Mouse (Mus musculus): Measurements from ENCODE around the gene Ccdc12. TPM values are rescaled to one million over a fixed set of nuclear protein-coding genes. Genes with fewer than 3 reads are reported as not detected.

The Ccdc12 gene
- total and polyA plus RNA-seq, 2 experiments from 2014 or later, result 25.0 to 102 TPM

GRCm38 (mm10) chr9:110683574-110684099 lies 27.3 kb downstream of the Ccdc12 start:
- no peaks in the 10 kb centered on the region for H3K36me3 ChIP-seq (ENCODE audit: insufficient read depth, low read length)
- H3K4me1 ChIP-seq (ENCODE audit: insufficient read depth, low read length), result peaks cover 15% of the 10 kb centered on the region; the same call in 1 of the 2 replicates
- H3K9ac ChIP-seq (replicated peaks; ENCODE audit: low read length, poor library complexity, severe bottlenecking), result 0 out of 2 replicates have a peak overlapping the region, but pooled peaks have one; percentile 19
- ATAC-seq (ENCODE audit: low FRiP score) (no peak), DNase-seq (ENCODE audit: low spot score) (no peak)
- no peak overlapping the region for H3K4me3 ChIP-seq (ENCODE audit: low read depth, low read length)
- H3K27me3 ChIP-seq (ENCODE audit: insufficient read depth, low read length), result no peaks in the 10 kb centered on the region
- 47% methylated on average over 4 of the region's 4 CpGs for WGBS
- no peak overlapping the region for H3K27ac ChIP-seq (ENCODE audit: low read depth, low read length)
- no peak for TF ChIP-seq CTCF (IDR thresholded peaks at IDR 0.05)
- no peaks in the 10 kb centered on the region for H3K9me3 ChIP-seq (ENCODE audit: low read length)
- H3K4me2 ChIP-seq (ENCODE audit: low read depth, low read length, poor library complexity, severe bottlenecking), result no peak overlapping the region

- Histone ChIP-seq H3K4me2 (ENCODE audit: low read depth, low read length, poor library complexity, severe bottlenecking) (no peak overlapping the region), H3K27me3 (ENCODE audit: insufficient read depth, low read length) (no peaks in the 10 kb centered on the region), H3K36me3 (ENCODE audit: insufficient read depth, low read length) (no peaks in the 10 kb centered on the region), H3K4me3 (ENCODE audit: low read depth, low read length) (no peak overlapping the region), H3K9ac (replicated peaks; ENCODE audit: low read length, poor library complexity, severe bottlenecking) (peak overlapping the region; percentile 19; the same call in 1 of the 2 replicates), H3K4me1 (ENCODE audit: insufficient read depth, low read length) (peaks cover 15% of the 10 kb centered on the region; the same call in 1 of the 2 replicates), H3K27ac (ENCODE audit: low read depth, low read length) (peak overlapping the region; percentile 55; the same call in 1 of the 2 replicates), H3K9me3 (ENCODE audit: low read length) (no peaks in the 10 kb centered on the region)
- TF ChIP-seq CTCF (IDR thresholded peaks at IDR 0.05), result no peak
- ATAC-seq (ENCODE audit: low FRiP score) (no peak), DNase-seq (ENCODE audit: low spot score) (peak; percentile 81)
- WGBS, result 49% methylated on average over 6 of the region's 6 CpGs
Observed at GRCm38 (mm10) chr9:110684100-110684831, 28.0 kb downstream of the Ccdc12 start.

GRCm38 (mm10) chr9:110685187-110685586 lies 28.9 kb downstream of the Ccdc12 start:
- no peak overlapping the region for H3K27ac ChIP-seq (ENCODE audit: low read depth, low read length)
- ATAC-seq (ENCODE audit: low FRiP score) (no peak), DNase-seq (ENCODE audit: low spot score) (no peak)
- no peaks in the 10 kb centered on the region for H3K27me3 ChIP-seq (ENCODE audit: insufficient read depth, low read length)
- no peak for TF ChIP-seq CTCF (IDR thresholded peaks at IDR 0.05)
- peaks cover 15% of the 10 kb centered on the region; the same call in 1 of the 2 replicates for H3K4me1 ChIP-seq (ENCODE audit: insufficient read depth, low read length)
- 77% methylated on average over 8 of the region's 8 CpGs for WGBS
- H3K4me2 ChIP-seq (ENCODE audit: low read depth, low read length, poor library complexity, severe bottlenecking), result no peak overlapping the region
- no peak overlapping the region for H3K9ac ChIP-seq (replicated peaks; ENCODE audit: low read length, poor library complexity, severe bottlenecking)
- no peaks in the 10 kb centered on the region for H3K36me3 ChIP-seq (ENCODE audit: insufficient read depth, low read length)
- H3K9me3 ChIP-seq (ENCODE audit: low read length), result no peaks in the 10 kb centered on the region
- H3K4me3 ChIP-seq (ENCODE audit: low read depth, low read length), result no peak overlapping the region

GRCm38 (mm10) chr9:110685591-110685990 lies 29.3 kb downstream of the Ccdc12 start:
- Histone ChIP-seq H3K27ac (ENCODE audit: low read depth, low read length) (no peak overlapping the region), H3K36me3 (ENCODE audit: insufficient read depth, low read length) (no peaks in the 10 kb centered on the region), H3K9me3 (ENCODE audit: low read length) (no peaks in the 10 kb centered on the region), H3K4me2 (ENCODE audit: low read depth, low read length, poor library complexity, severe bottlenecking) (no peak overlapping the region), H3K27me3 (ENCODE audit: insufficient read depth, low read length) (no peaks in the 10 kb centered on the region), H3K9ac (replicated peaks; ENCODE audit: low read length, poor library complexity, severe bottlenecking) (no peak overlapping the region), H3K4me3 (ENCODE audit: low read depth, low read length) (no peak overlapping the region), H3K4me1 (ENCODE audit: insufficient read depth, low read length) (peaks cover 15% of the 10 kb centered on the region; the same call in 1 of the 2 replicates)
- ATAC-seq (ENCODE audit: low FRiP score), result no peak
- no peak for TF ChIP-seq CTCF (IDR thresholded peaks at IDR 0.05)
- 84% methylated on average over 5 of the region's 5 CpGs for WGBS
- DNase-seq (ENCODE audit: low spot score), result no peak

GRCm38 (mm10) chr9:110686472-110686871 lies 30.2 kb downstream of the Ccdc12 start:
- no peaks in the 10 kb centered on the region for H3K27me3 ChIP-seq (ENCODE audit: insufficient read depth, low read length)
- no peak for ATAC-seq (ENCODE audit: low FRiP score)
- no peaks in the 10 kb centered on the region for H3K9me3 ChIP-seq (ENCODE audit: low read length)
- no peak overlapping the region for H3K9ac ChIP-seq (replicated peaks; ENCODE audit: low read length, poor library complexity, severe bottlenecking)
- TF ChIP-seq CTCF (IDR thresholded peaks at IDR 0.05), result no peak
- H3K4me2 ChIP-seq (ENCODE audit: low read depth, low read length, poor library complexity, severe bottlenecking), result no peak overlapping the region
- H3K27ac ChIP-seq (ENCODE audit: low read depth, low read length), result no peak overlapping the region
- H3K4me1 ChIP-seq (ENCODE audit: insufficient read depth, low read length), result peaks cover 15% of the 10 kb centered on the region; the same call in 1 of the 2 replicates
- H3K36me3 ChIP-seq (ENCODE audit: insufficient read depth, low read length), result no peaks in the 10 kb centered on the region
- no peak overlapping the region for H3K4me3 ChIP-seq (ENCODE audit: low read depth, low read length)
- no peak for DNase-seq (ENCODE audit: low spot score)
- 48% methylated on average over 3 of the region's 3 CpGs for WGBS

GRCm38 (mm10) chr9:110687061-110687460 lies 30.8 kb downstream of the Ccdc12 start:
- WGBS, result 54% methylated on average over 5 of the region's 5 CpGs
- H3K4me1 ChIP-seq (ENCODE audit: insufficient read depth, low read length), result peaks cover 14% of the 10 kb centered on the region; the same call in 1 of the 2 replicates
- no peak overlapping the region for H3K4me2 ChIP-seq (ENCODE audit: low read depth, low read length, poor library complexity, severe bottlenecking)
- TF ChIP-seq CTCF (IDR thresholded peaks at IDR 0.05), result peak; percentile 29
- no peak overlapping the region for H3K9ac ChIP-seq (replicated peaks; ENCODE audit: low read length, poor library complexity, severe bottlenecking)
- no peaks in the 10 kb centered on the region for H3K9me3 ChIP-seq (ENCODE audit: low read length)
- H3K27me3 ChIP-seq (ENCODE audit: insufficient read depth, low read length), result no peaks in the 10 kb centered on the region
- H3K36me3 ChIP-seq (ENCODE audit: insufficient read depth, low read length), result no peaks in the 10 kb centered on the region
- no peak overlapping the region for H3K4me3 ChIP-seq (ENCODE audit: low read depth, low read length)
- H3K27ac ChIP-seq (ENCODE audit: low read depth, low read length), result no peak overlapping the region
- no peak for DNase-seq (ENCODE audit: low spot score)
- no peak for ATAC-seq (ENCODE audit: low FRiP score)
